ENCODE assay signal across 17 mouse cellular contexts in the genomic region with DNA sequence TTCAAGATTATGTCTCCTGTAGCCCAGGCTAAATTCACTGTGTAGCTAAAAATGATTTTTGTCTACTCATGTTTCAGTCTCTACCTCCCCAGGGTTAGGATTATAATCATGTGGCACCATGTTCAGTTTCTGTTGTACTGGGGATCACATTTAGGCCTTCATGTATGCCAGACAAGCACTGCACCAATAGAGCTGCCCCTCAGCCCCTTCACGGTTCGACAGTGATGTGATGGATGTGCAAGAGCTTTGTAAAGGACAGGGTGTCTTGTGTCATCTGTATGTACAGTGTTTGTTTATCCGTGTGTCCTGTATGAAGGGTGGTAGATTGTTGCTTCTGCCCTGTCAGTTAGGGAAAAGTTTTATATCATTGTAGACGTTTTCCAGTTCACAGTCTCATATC. TPM values are rescaled to one million over a fixed set of nuclear protein-coding genes. Genes with fewer than 3 reads are reported as not detected.
"Had no signal": no experiment of that assay in that cellular context is flagged by ENCODE, and none has a peak within 500 bp of the region (broad histone marks: within the 10 kb centered on the region; RNA-seq: fewer than 3 reads in every experiment).

No protein-coding gene starts in this region.

- H3K9me3 ChIP-seq: limb, embryonic 10.5 days; limb, embryonic 13.5 days; liver, embryonic 12.5 days; midbrain, embryonic 12.5 days; midbrain, embryonic 15.5 days; neural tube, embryonic 13.5 days had no signal

- H3K9ac ChIP-seq: limb, embryonic 13.5 days; liver, embryonic 12.5 days; lung, embryonic 14.5 days; midbrain, embryonic 12.5 days; midbrain, embryonic 15.5 days; neural tube, embryonic 13.5 days had no signal

- H3K4me1 ChIP-seq: limb, embryonic 10.5 days; limb, embryonic 13.5 days; midbrain, embryonic 15.5 days had no signal

- H3K27ac ChIP-seq: limb, embryonic 10.5 days; limb, embryonic 13.5 days; macrophage; midbrain, embryonic 12.5 days; midbrain, embryonic 15.5 days; neural tube, embryonic 13.5 days had no signal

- H3K4me3 ChIP-seq: limb, embryonic 10.5 days; limb, embryonic 13.5 days; liver, embryonic 12.5 days; midbrain, embryonic 12.5 days; midbrain, embryonic 15.5 days; neural tube, embryonic 13.5 days had no signal

- DNase-seq: lung, embryonic 14.5 days had no signal

- H3K27me3 ChIP-seq: limb, embryonic 13.5 days; liver, embryonic 12.5 days; midbrain, embryonic 12.5 days; midbrain, embryonic 15.5 days; neural tube, embryonic 13.5 days had no signal

- H3K4me2 ChIP-seq: limb, embryonic 13.5 days; liver, embryonic 12.5 days; lung, embryonic 14.5 days; midbrain, embryonic 12.5 days; midbrain, embryonic 15.5 days; neural tube, embryonic 13.5 days had no signal

- ATAC-seq: midbrain, embryonic 15.5 days had no signal

RNA-seq across cellular contexts. Expression of gene 1700003F12Rik, which starts 38.4 kb away (rescaled TPM):
- total RNA-seq: megakaryocyte, adult 5-6 weeks had no signal

RNA-seq across cellular contexts. Expression of gene Actl10, which starts 43.1 kb away (rescaled TPM):
- total RNA-seq: layer of hippocampus, postnatal 10 days; layer of hippocampus, postnatal 36 days; left cerebral cortex, adult 8-10 months; left cerebral cortex, postnatal 25 days had no signal
- polyA plus RNA-seq: liver, embryonic 16.5 days; lung, postnatal 0 days; macrophage; small intestine, adult 2 months; urinary bladder, adult 2 months had no signal
